Mouse (Mus musculus) telencephalon, adult 2 months (tissue): ENCODE measurements around the gene Haghl.

ENCODE experiments used
- DNase-seq: peaks from one replicate; pipeline ENCODE4 v3.0.0-alpha.2; 2011; ENCODE audit warnings: low read depth, low spot score

Gene Haghl

GRCm38 (mm10) chr17:25785281-25785745, at the start of gene Haghl:
Haghl (minus strand) TSS chr17:25785673.
- DNase-seq = peak; percentile 93

GRCm38 (mm10) chr17:25834595-25835222, 49.2 kb upstream of the Haghl start:
- no peak for DNase-seq

GRCm38 (mm10) chr17:25833961-25834594, 48.6 kb upstream of the Haghl start:
- DNase-seq = no peak

- DNase-seq = peak; percentile 85
These were observed 47.8 kb upstream of the Haghl start, which contains the start of gene Stub1 for GRCm38 (mm10) chr17:25833291-25833663. Stub1 (minus strand) TSS chr17:25833404.

GRCm38 (mm10) chr17:25832436-25833290, 47.2 kb upstream of the Haghl start:
- DNase-seq = peak; percentile 99

- DNase-seq = no peak
These were observed 46.2 kb upstream of the Haghl start for GRCm38 (mm10) chr17:25831451-25832281.

GRCm38 (mm10) chr17:25830806-25831431, 45.4 kb upstream of the Haghl start:
- no peak for DNase-seq

GRCm38 (mm10) chr17:25830200-25830753, 44.8 kb upstream of the Haghl start:
- no peak for DNase-seq

GRCm38 (mm10) chr17:25829558-25830017, 44.1 kb upstream of the Haghl start:
- DNase-seq = no peak

- DNase-seq = peak; percentile 89
These were observed 43.5 kb upstream of the Haghl start, which contains the start of gene Jmjd8 for GRCm38 (mm10) chr17:25828712-25829557. Jmjd8 (plus strand) TSS chr17:25828867.

- DNase-seq = no peak
These were observed 42.7 kb upstream of the Haghl start for GRCm38 (mm10) chr17:25828223-25828594.

- DNase-seq = no peak
These were observed 42.2 kb upstream of the Haghl start for GRCm38 (mm10) chr17:25827546-25828222.

- DNase-seq = no peak
These were observed 41.5 kb upstream of the Haghl start for GRCm38 (mm10) chr17:25827011-25827410.

GRCm38 (mm10) chr17:25825984-25826570, 40.6 kb upstream of the Haghl start:
- DNase-seq = no peak

- no peak for DNase-seq
These were observed 39.8 kb upstream of the Haghl start for GRCm38 (mm10) chr17:25825311-25825710.

- no peak for DNase-seq
These were observed 39.1 kb upstream of the Haghl start for GRCm38 (mm10) chr17:25824362-25825142.

GRCm38 (mm10) chr17:25823452-25823851, 38.0 kb upstream of the Haghl start, which contains the start of gene Wdr24:
Wdr24 (plus strand) TSS chr17:25823627.
- peak; percentile 94 for DNase-seq
